Mouse (Mus musculus): ENCODE measurements around the gene Mars.

DNA sequence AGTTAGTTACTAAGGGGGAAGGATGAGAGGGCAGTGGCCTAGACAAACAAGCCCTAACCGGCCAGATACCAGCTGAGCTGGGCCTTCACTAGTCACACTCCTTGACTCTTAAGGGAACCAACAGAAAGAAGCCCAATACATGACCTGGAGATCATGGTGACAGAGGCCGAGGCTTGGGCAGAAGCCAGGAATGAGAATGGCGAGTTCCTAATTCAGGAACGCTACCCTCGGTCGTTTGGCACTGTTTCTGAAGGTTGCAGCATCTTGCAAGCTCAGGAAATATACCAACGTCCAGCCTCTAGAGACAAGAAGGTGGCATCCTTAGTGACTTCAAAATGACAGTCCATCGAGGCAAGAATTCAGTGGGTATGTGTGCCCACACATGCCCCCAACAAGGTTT lies 47.2 kb downstream of the Mars start:
- no peak for TF ChIP-seq CTCF (IDR thresholded peaks at IDR 0.05; ENCODE audit: control insufficient read depth, insufficient read depth, insufficient read length)
- no peak for TF ChIP-seq MAX (IDR thresholded peaks at IDR 0.05)
- no peak for TF ChIP-seq CEBPB (IDR thresholded peaks at IDR 0.05; ENCODE audit: low read depth)
- no peak for TF ChIP-seq USF1 (IDR thresholded peaks at IDR 0.05; ENCODE audit: low read depth)
- TF ChIP-seq MYOG (IDR thresholded peaks at IDR 0.05; ENCODE audit: control insufficient read depth, extremely low read depth, insufficient read length): no peak
- no peak for TF ChIP-seq MYOD1 (IDR thresholded peaks at IDR 0.05; ENCODE audit: control insufficient read depth, insufficient read length, low read depth)
- TF ChIP-seq FOSL1 (IDR thresholded peaks at IDR 0.05; ENCODE audit: insufficient read depth, low read length, poor library complexity, severe bottlenecking): no peak

Data from C2C12 (cell line).